Mouse (Mus musculus) CH12.LX (cell line): Measurements from ENCODE around the gene Slc15a3. TPM values are rescaled to one million over a fixed set of nuclear protein-coding genes. Genes with fewer than 3 reads are reported as not detected.
A peak's percentile ranks its signal among the peaks of the same experiment; 100 is the strongest.

Experiments
- DNase-seq: peaks from one replicate; pipeline ENCODE4 v3.0.0-alpha.2; 2013; ENCODE audit errors: extremely low read depth
- H3K27ac ChIP-seq: 2 replicates; pipeline ENCODE4 v1.5.1; 2012; ENCODE audit warnings: low read depth, mild to moderate bottlenecking, control low read depth, moderate library complexity; ENCODE audit not compliant: insufficient read depth
- H3K27me3 ChIP-seq: replicated peaks from 2 replicates; pipeline ENCODE3; 2012; ENCODE audit warnings: inconsistent platforms
- H3K36me3 ChIP-seq, 2 experiments: replicated peaks in 1 of 2; 2 replicates each; pipeline versions ENCODE3 to v1.6.1; 2012; ENCODE audit warnings: inconsistent platforms in 1 of 2, low read length in 1 of 2, mild to moderate bottlenecking in 1 of 2, mixed read lengths in 1 of 2, moderate library complexity in 1 of 2; ENCODE audit not compliant: control insufficient read depth in 1 of 2, insufficient read depth in 1 of 2
- H3K4me1 ChIP-seq, 2 experiments: 2 replicates each; pipeline ENCODE4 v1.6.1; 2012; ENCODE audit warnings: inconsistent platforms in 1 of 2, moderate library complexity in 1 of 2; ENCODE audit not compliant: insufficient read depth in 2 of 2, control insufficient read depth in 1 of 2
- H3K4me2 ChIP-seq: 2 replicates; pipeline ENCODE4 v1.6.1; 2012; ENCODE audit warnings: low read depth, mild to moderate bottlenecking, control low read depth; ENCODE audit not compliant: poor library complexity, insufficient read depth, severe bottlenecking
- H3K4me3 ChIP-seq, 3 experiments: fragments of 150-350 bp in 1 of 3; sonication (generic) in 1 of 3; replicated peaks in 1 of 3; 2 replicates each; pipeline versions ENCODE3 to v1.5.1; 2011 to 2012; ENCODE audit warnings: low read depth in 2 of 3, low read length in 2 of 3, mild to moderate bottlenecking in 2 of 3, moderate library complexity in 2 of 3, control low read depth in 1 of 3, improper control_type of control experiment in 1 of 3, inconsistent platforms in 1 of 3, mixed read lengths in 1 of 3; ENCODE audit not compliant: poor library complexity in 1 of 3
- H3K79me2 ChIP-seq: replicated peaks from 2 replicates; pipeline ENCODE4 v1.6.1; 2012; ENCODE audit warnings: mild to moderate bottlenecking, moderate library complexity; ENCODE audit not compliant: control insufficient read depth, poor library complexity, insufficient read depth, severe bottlenecking; ENCODE audit errors: extremely low read depth
- H3K9ac ChIP-seq: 2 replicates; pipeline ENCODE4 v1.6.1; 2012; ENCODE audit warnings: low read depth, mild to moderate bottlenecking, control low read depth, moderate library complexity; ENCODE audit not compliant: insufficient read depth
- H3K9me3 ChIP-seq: replicated peaks from 2 replicates; pipeline ENCODE3; 2012; ENCODE audit warnings: low read length, inconsistent platforms, mixed read lengths
- BHLHE40 ChIP-seq: IDR thresholded peaks from 2 replicates; pipeline ENCODE4 v1.6.1; 2011; ENCODE audit warnings: mild to moderate bottlenecking, low read depth, low read length, improper control_type of control experiment
- E2F4 ChIP-seq: IDR thresholded peaks from 2 replicates; pipeline ENCODE4 v1.6.1; 2011; ENCODE audit warnings: low read depth, low read length, improper control_type of control experiment; ENCODE audit not compliant: insufficient replicate concordance
- ELF1 ChIP-seq: IDR thresholded peaks from 2 replicates; pipeline ENCODE4 v1.6.1; 2014; ENCODE audit warnings: low read depth, mild to moderate bottlenecking, inconsistent platforms, low read length, improper control_type of control experiment
- EP300 ChIP-seq: IDR thresholded peaks from 2 replicates; pipeline ENCODE4 v1.6.1; 2011; ENCODE audit warnings: low read length, improper control_type of control experiment
- ETS1 ChIP-seq: conservative IDR thresholded peaks from 2 replicates; pipeline ENCODE4 v1.6.1; 2012; ENCODE audit warnings: low read depth, mild to moderate bottlenecking, inconsistent platforms, low read length, improper control_type of control experiment, moderate library complexity
- GABPA ChIP-seq: IDR thresholded peaks from 2 replicates; pipeline ENCODE4 v1.6.1; 2012; ENCODE audit warnings: low read depth, low read length, improper control_type of control experiment, inconsistent platforms; ENCODE audit not compliant: insufficient replicate concordance
- HCFC1 ChIP-seq: IDR thresholded peaks from 2 replicates; pipeline ENCODE4 v1.6.1; 2012; ENCODE audit warnings: low read depth, mild to moderate bottlenecking, inconsistent platforms, low read length, improper control_type of control experiment
- IRF4 ChIP-seq: IDR thresholded peaks from 2 replicates; pipeline ENCODE4 v1.6.1; 2014; ENCODE audit warnings: low read depth, mild to moderate bottlenecking, inconsistent platforms, low read length, improper control_type of control experiment
- JUN ChIP-seq: IDR thresholded peaks from 2 replicates; pipeline ENCODE4 v1.6.1; 2011; ENCODE audit warnings: low read depth, mild to moderate bottlenecking, low read length, improper control_type of control experiment, moderate library complexity; ENCODE audit not compliant: insufficient read depth
- JUND ChIP-seq: conservative IDR thresholded peaks from 2 replicates; pipeline ENCODE4 v1.6.1; 2011; ENCODE audit warnings: low read depth, low read length, improper control_type of control experiment
- MEF2A ChIP-seq: IDR thresholded peaks from 2 replicates; pipeline ENCODE4 v1.6.1; 2014; ENCODE audit warnings: low read depth, mild to moderate bottlenecking, inconsistent platforms, low read length, improper control_type of control experiment, borderline replicate concordance
- MYC ChIP-seq: IDR thresholded peaks from 2 replicates; pipeline ENCODE4 v1.6.1; 2011; ENCODE audit warnings: low read depth, mild to moderate bottlenecking, improper control_type of control experiment, low read length
- POLR2A ChIP-seq: IDR thresholded peaks from 2 replicates; pipeline ENCODE4 v1.6.1; 2011; ENCODE audit warnings: low read depth, mild to moderate bottlenecking, improper control_type of control experiment, low read length
- POLR2AphosphoS2 ChIP-seq: IDR thresholded peaks from 2 replicates; pipeline ENCODE4 v1.6.1; 2011; ENCODE audit warnings: low read depth, low read length, improper control_type of control experiment
- RAD21 ChIP-seq: IDR thresholded peaks from 2 replicates; pipeline ENCODE4 v1.6.1; 2011; ENCODE audit warnings: low read depth, mild to moderate bottlenecking, low read length, improper control_type of control experiment, moderate library complexity
- SMC3 ChIP-seq: IDR thresholded peaks from 2 replicates; pipeline ENCODE4 v1.6.1; 2011; ENCODE audit warnings: low read depth, low read length, improper control_type of control experiment
- UBTF ChIP-seq: IDR thresholded peaks from 2 replicates; pipeline ENCODE4 v1.6.1; 2012; ENCODE audit warnings: low read depth, mild to moderate bottlenecking, inconsistent platforms, low read length, improper control_type of control experiment, moderate library complexity
- USF1 ChIP-seq: IDR thresholded peaks from 2 replicates; pipeline ENCODE4 v1.6.1; 2014; ENCODE audit warnings: low read depth, mild to moderate bottlenecking, inconsistent platforms, low read length, improper control_type of control experiment
- ZKSCAN1 ChIP-seq: IDR thresholded peaks from 2 replicates; pipeline ENCODE4 v1.6.1; 2012; ENCODE audit warnings: low read depth, inconsistent platforms, low read length, improper control_type of control experiment, borderline replicate concordance
- ZNF384 ChIP-seq: IDR thresholded peaks from 2 replicates; pipeline ENCODE4 v1.6.1; 2012; ENCODE audit warnings: low read depth, low read length, improper control_type of control experiment, inconsistent platforms
- dilution Hi-C: fragments of 300-500 bp; cut with MboI; formaldehyde crosslinking; loops from 2 replicates; pipeline ENCODE4 v1.14.3; 2020; ENCODE audit warnings: low sequenced_read_pairs; ENCODE audit not compliant: extremely low pct_unique_long_range_greater_than_20kb, extremely low pct_ligation_motif_present
- in situ Hi-C: fragments of 300-500 bp; cut with MboI; formaldehyde crosslinking; loops from 3 replicates; pipeline ENCODE4 v1.14.3; 2019; ENCODE audit warnings: low sequenced_read_pairs, low pct_ligation_motif_present, low pct_unique_long_range_greater_than_20kb, mixed read lengths
- polyA plus RNA-seq: library from polyadenylated mRNA; unstranded; fragments of >175 nt; gene quantifications from 2 replicates; pipeline ENCODE4 v1.2.1, GENCODE M21; 2012; ENCODE audit warnings: low read depth; ENCODE audit not compliant: insufficient read length
- total RNA-seq, 2 experiments: library from RNA; depleted of rRNA; stranded (reverse); fragments of 300-350 nt in 1 of 2; fragments of >200 nt in 1 of 2; gene quantifications; 2 replicates each; pipeline ENCODE4 v1.2.3; 2012 to 2014

Gene Slc15a3
- total and polyA plus RNA-seq, 3 experiments, result 84.5 to 219 (median 94.3) TPM

DNA sequence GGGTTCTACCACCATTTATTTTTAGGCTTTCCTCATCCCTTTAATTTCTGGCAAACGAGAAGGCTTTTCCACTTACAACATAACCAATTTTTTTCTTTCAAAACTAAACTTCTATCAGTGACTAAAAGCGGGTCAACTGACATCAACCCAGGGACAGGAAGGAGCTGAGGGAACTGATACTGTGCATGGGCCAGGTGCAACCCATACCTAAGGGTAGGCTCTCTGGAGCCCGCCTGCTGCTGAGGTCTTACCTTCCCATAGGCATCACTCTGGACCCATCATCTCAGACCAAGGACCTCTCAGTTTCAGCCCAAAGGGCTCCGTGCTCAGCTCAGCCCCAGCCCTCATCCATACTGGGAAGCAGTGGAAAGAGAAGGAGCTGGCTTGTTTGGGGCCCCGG is 11.2 kb upstream of the Slc15a3 start:
- Histone ChIP-seq H3K4me3 (no peak overlapping the region), H3K27ac (no peak overlapping the region), H3K27me3 (no peaks in the 10 kb centered on the region), H3K79me2 (no peaks in the 10 kb centered on the region), H3K9ac (no peak overlapping the region), H3K9me3 (no peaks in the 10 kb centered on the region), H3K36me3 (no peaks in the 10 kb centered on the region), H3K4me1 (peaks cover 9 to 42% of the 10 kb centered on the region in 2 experiments; a peak in 3 of 4 replicates), H3K4me2 (no peak overlapping the region)
- in situ Hi-C loops (loop anchor here (5.0 kb wide), 1 partner anchor 86 kb away; no protein-coding TSS in a partner anchor), dilution Hi-C loops (no loop called here)
- TF ChIP-seq ZNF384 (0 out of 2 replicates have a peak, but pooled peaks have one; percentile 29), EP300 (peak; percentile 42; the same call in 1 of the 2 replicates), IRF4 (peak; percentile 65), RAD21 (no peak)
- no peak for DNase-seq

GRCm38 (mm10) chr19:10829436-10830175 is 9.9 kb upstream of the Slc15a3 start, which contains the start of gene Cd6:
Gene Cd6, minus strand, starts transcription at chr19:10830058.
- peaks cover 9 to 42% of the 10 kb centered on the region in 2 experiments; a peak in 3 of 4 replicates for H3K4me1 ChIP-seq
- H3K4me2 ChIP-seq, result no peak within 1 kb of the TSS
- H3K27me3 ChIP-seq, result no peaks in the 10 kb centered on the region
- in situ Hi-C loops (loop anchor here (5.0 kb wide), 1 partner anchor 87 kb away; no protein-coding TSS in a partner anchor), dilution Hi-C loops (no loop called here)
- no peak within 1 kb of the TSS for H3K9ac ChIP-seq
- TF ChIP-seq MYC (no peak), ELF1 (no peak), GABPA (no peak), IRF4 (no peak), ZNF384 (no peak), UBTF (no peak), EP300 (no peak), JUN (no peak), POLR2A (no peak), SMC3 (no peak), JUND (no peak), ZKSCAN1 (no peak), E2F4 (no peak), POLR2AphosphoS2 (no peak), BHLHE40 (no peak), MEF2A (no peak), RAD21 (no peak), ETS1 (no peak), HCFC1 (no peak), USF1 (no peak)
- H3K9me3 ChIP-seq, result no peaks in the 10 kb centered on the region
- H3K36me3 ChIP-seq, result no peaks in the 10 kb centered on the region
- DNase-seq, result no peak
- H3K27ac ChIP-seq, result no peak within 1 kb of the TSS
- no peak within 1 kb of the TSS for H3K4me3 ChIP-seq
- H3K79me2 ChIP-seq, result no peaks in the 10 kb centered on the region
